Comparison of ENCODE assay signal across 10 mouse cellular contexts in genomic region chr15:102255547-102256255, GRCm38 (mm10). TPM values are rescaled to one million over a fixed set of nuclear protein-coding genes. Genes with fewer than 3 reads are reported as not detected.
A peak's percentile ranks its signal among the peaks of the same experiment; 100 is the strongest.
DNase-seq lines count a peak whose midpoint lies in the region; ATAC-seq and TF ChIP-seq lines count a peak whose summit lies in the region.
"Had no signal": no experiment of that assay in that cellular context is flagged by ENCODE, and none has a peak within 500 bp of the region (broad histone marks: within the 10 kb centered on the region; RNA-seq: fewer than 3 reads in every experiment).

No protein-coding gene starts in this region.

- intact Hi-C loops in left cerebral cortex, postnatal 36 days (cut with DNase I) = no loop called here

- TF ChIP-seq CTCF in midbrain, postnatal 0 days (IDR thresholded peaks at IDR 0.05) = no peak

- H3K9ac ChIP-seq in midbrain, postnatal 0 days (replicated peaks; ENCODE audit: low read length, poor library complexity, severe bottlenecking) = no peak overlapping the region
- H3K9ac ChIP-seq in midbrain, embryonic 16.5 days (ENCODE audit: low read depth, low read length) = no peak overlapping the region
- H3K9ac ChIP-seq in stomach, embryonic 15.5 days = 0 out of 2 replicates have a peak overlapping the region, but pooled peaks have one; percentile 6

- peak overlapping the region; percentile 95 for H3K4me2 ChIP-seq in midbrain, postnatal 0 days (ENCODE audit: low read depth, low read length, poor library complexity, severe bottlenecking)
- no peak overlapping the region for H3K4me2 ChIP-seq in midbrain, embryonic 16.5 days (ENCODE audit: low read length)
- peak overlapping the region; percentile 90 for H3K4me2 ChIP-seq in stomach, embryonic 15.5 days

- no peak overlapping the region for H3K27ac ChIP-seq in midbrain, postnatal 0 days (ENCODE audit: low read depth, low read length)
- no peak overlapping the region for H3K27ac ChIP-seq in midbrain, embryonic 16.5 days (ENCODE audit: low read length)
- H3K27ac ChIP-seq in limb, embryonic 10.5 days = peak overlapping the region; percentile 98
- H3K27ac ChIP-seq in stomach, embryonic 15.5 days = peak overlapping the region; percentile 35; the same call in 1 of the 2 replicates

- ATAC-seq in midbrain, postnatal 0 days (ENCODE audit: low FRiP score) = no peak
- ATAC-seq in midbrain, embryonic 16.5 days = no peak
- no peak for ATAC-seq in stomach, embryonic 15.5 days (ENCODE audit: insufficient read depth, low FRiP score, low read depth)

- peaks cover 5% of the 10 kb centered on the region; the same call in 1 of the 2 replicates for H3K27me3 ChIP-seq in midbrain, postnatal 0 days (ENCODE audit: insufficient read depth, low read length)
- peaks cover 36% of the 10 kb centered on the region for H3K27me3 ChIP-seq in midbrain, embryonic 16.5 days (ENCODE audit: control insufficient read depth, insufficient read depth, low read depth, low read length)
- no peaks in the 10 kb centered on the region; the same call in 1 of the 2 replicates for H3K27me3 ChIP-seq in limb, embryonic 10.5 days (ENCODE audit: low read depth, poor library complexity, severe bottlenecking)
- 0 out of 2 replicates have a peak, but pooled peaks cover 3% of the 10 kb centered on the region for H3K27me3 ChIP-seq in stomach, embryonic 15.5 days (replicated peaks)

- peak; percentile 43 for DNase-seq in cerebellum, adult 11-12 months
- DNase-seq in cerebellum, adult 18-20 months = no peak
- no peak for DNase-seq in midbrain, postnatal 0 days (ENCODE audit: low spot score)
- no peak for DNase-seq in limb, embryonic 10.5 days (ENCODE audit: low spot score)
- no peak for DNase-seq in MN1 (ENCODE audit: low spot score)
- no peak for DNase-seq in left cerebral cortex, postnatal 36 days (ENCODE audit: low spot score in 2 of 2)
- DNase-seq: adrenal gland, postnatal 36 days had no signal

- H3K4me3 ChIP-seq in midbrain, postnatal 0 days (ENCODE audit: low read depth, low read length) = no peak overlapping the region
- no peak overlapping the region for H3K4me3 ChIP-seq in midbrain, embryonic 16.5 days (ENCODE audit: low read depth, low read length)
- H3K4me3 ChIP-seq in limb, embryonic 10.5 days = peak overlapping the region; percentile 88
- H3K4me3 ChIP-seq in stomach, embryonic 15.5 days (replicated peaks) = peak overlapping the region; percentile 64

- no peaks in the 10 kb centered on the region for H3K9me3 ChIP-seq in midbrain, postnatal 0 days (ENCODE audit: low read length)
- no peaks in the 10 kb centered on the region for H3K9me3 ChIP-seq in midbrain, embryonic 16.5 days (replicated peaks; ENCODE audit: control insufficient read depth, low read length, poor library complexity, severe bottlenecking)
- H3K9me3 ChIP-seq in limb, embryonic 10.5 days (replicated peaks) = no peaks in the 10 kb centered on the region
- no peaks in the 10 kb centered on the region for H3K9me3 ChIP-seq in stomach, embryonic 15.5 days

- no peaks in the 10 kb centered on the region for H3K4me1 ChIP-seq in midbrain, postnatal 0 days (ENCODE audit: insufficient read depth, low read length)
- H3K4me1 ChIP-seq in midbrain, embryonic 16.5 days (ENCODE audit: control insufficient read depth, insufficient read depth, low read length) = peaks cover 9% of the 10 kb centered on the region
- H3K4me1 ChIP-seq in limb, embryonic 10.5 days = peaks cover 88% of the 10 kb centered on the region
- peaks cover 31% of the 10 kb centered on the region for H3K4me1 ChIP-seq in stomach, embryonic 15.5 days

- no peaks in the 10 kb centered on the region for H3K36me3 ChIP-seq in midbrain, postnatal 0 days (ENCODE audit: insufficient read depth, low read length)
- H3K36me3 ChIP-seq in midbrain, embryonic 16.5 days (ENCODE audit: control insufficient read depth, insufficient read depth, low read length) = no peaks in the 10 kb centered on the region
- peaks cover 48% of the 10 kb centered on the region for H3K36me3 ChIP-seq in limb, embryonic 10.5 days
- H3K36me3 ChIP-seq in stomach, embryonic 15.5 days = no peaks in the 10 kb centered on the region

- WGBS in midbrain, postnatal 0 days = 60% methylated on average over 12 of the region's 14 CpGs
- WGBS in midbrain, embryonic 16.5 days = 54% methylated on average over 14 of the region's 14 CpGs
- WGBS in limb, embryonic 10.5 days = 48% methylated on average over 14 of the region's 14 CpGs
- 44% methylated on average over 14 of the region's 14 CpGs for WGBS in stomach, embryonic 15.5 days

RNA-seq across cellular contexts. Expression of gene Rarg, which starts 1.6 kb away (rescaled TPM):
- total RNA-seq in midbrain, postnatal 0 days (2014; rRNA removed) = 4.4 and 12.6 TPM in 2 replicates
- polyA plus RNA-seq in midbrain, postnatal 0 days (2015; fragmentation: Nextera tagmentation; extraction: Ambion mirVana) = 3.9 and 4.2 TPM in 2 replicates
- 4.1 and 6.0 TPM in 2 replicates for polyA plus RNA-seq in midbrain, embryonic 16.5 days (2015; fragmentation: Nextera tagmentation; extraction: Ambion mirVana)
- 111 and 148 TPM in 2 replicates for polyA plus RNA-seq in limb, embryonic 10.5 days (2016; fragmentation: Nextera tagmentation; extraction: Ambion mirVana)
- 29.8 and 33.8 TPM in 2 replicates for polyA plus RNA-seq in stomach, embryonic 15.5 days (2015; fragmentation: Nextera tagmentation; extraction: Ambion mirVana)
- total RNA-seq in left cerebral cortex, postnatal 36 days (2021) = 10 to 100 TPM; 13.1 to 13.9 TPM

RNA-seq across cellular contexts. Expression of gene Gm9918, which starts 14.7 kb away (rescaled TPM):
- not detected in 2 replicates for total RNA-seq in midbrain, postnatal 0 days (2014; rRNA removed)
- not detected in 2 replicates for polyA plus RNA-seq in midbrain, postnatal 0 days (2015; fragmentation: Nextera tagmentation; extraction: Ambion mirVana)
- polyA plus RNA-seq in midbrain, embryonic 16.5 days (2015; fragmentation: Nextera tagmentation; extraction: Ambion mirVana) = not detected in 2 replicates
- polyA plus RNA-seq in limb, embryonic 10.5 days (2016; fragmentation: Nextera tagmentation; extraction: Ambion mirVana) = 1.1 and 1.4 TPM in 2 replicates
- polyA plus RNA-seq in stomach, embryonic 15.5 days (2015; fragmentation: Nextera tagmentation; extraction: Ambion mirVana) = 0.27 and 0.30 TPM in 2 replicates
- not detected for total RNA-seq in left cerebral cortex, postnatal 36 days (2021)
- total RNA-seq: adrenal gland, postnatal 36 days; liver, adult 2 months had no signal

RNA-seq across cellular contexts. Expression of gene Mfsd5, which starts 23.6 kb away (rescaled TPM):
- total RNA-seq in midbrain, postnatal 0 days (2014; rRNA removed) = 43.3 and 59.3 TPM in 2 replicates
- 63.5 and 67.3 TPM in 2 replicates for polyA plus RNA-seq in midbrain, postnatal 0 days (2015; fragmentation: Nextera tagmentation; extraction: Ambion mirVana)
- 58.7 and 59.8 TPM in 2 replicates for polyA plus RNA-seq in midbrain, embryonic 16.5 days (2015; fragmentation: Nextera tagmentation; extraction: Ambion mirVana)
- 69.5 and 76.5 TPM in 2 replicates for polyA plus RNA-seq in limb, embryonic 10.5 days (2016; fragmentation: Nextera tagmentation; extraction: Ambion mirVana)
- 66.3 and 66.4 TPM in 2 replicates for polyA plus RNA-seq in stomach, embryonic 15.5 days (2015; fragmentation: Nextera tagmentation; extraction: Ambion mirVana)
- total RNA-seq in left cerebral cortex, postnatal 36 days (2021) = 10 to 100 TPM; 40.9 to 43.9 TPM

RNA-seq across cellular contexts. Expression of gene Itgb7, which starts 24.0 kb away (rescaled TPM):
- 0.88 and 1.5 TPM in 2 replicates for total RNA-seq in midbrain, postnatal 0 days (2014; rRNA removed)
- 1.1 and 1.2 TPM in 2 replicates for polyA plus RNA-seq in midbrain, postnatal 0 days (2015; fragmentation: Nextera tagmentation; extraction: Ambion mirVana)
- 0.43 and 0.80 TPM in 2 replicates for polyA plus RNA-seq in midbrain, embryonic 16.5 days (2015; fragmentation: Nextera tagmentation; extraction: Ambion mirVana)
- polyA plus RNA-seq in limb, embryonic 10.5 days (2016; fragmentation: Nextera tagmentation; extraction: Ambion mirVana) = 1.2 and 1.5 TPM in 2 replicates
- 9.6 and 12.7 TPM in 2 replicates for polyA plus RNA-seq in stomach, embryonic 15.5 days (2015; fragmentation: Nextera tagmentation; extraction: Ambion mirVana)
- total RNA-seq in left cerebral cortex, postnatal 36 days (2021) = 1 to 10 TPM; 1.1 to 1.5 TPM

RNA-seq across cellular contexts. Expression of gene Espl1, which starts 40.4 kb away (rescaled TPM):
- total RNA-seq in midbrain, postnatal 0 days (2014; rRNA removed) = 2.7 and 4.5 TPM in 2 replicates
- 1.7 and 2.7 TPM in 2 replicates for polyA plus RNA-seq in midbrain, postnatal 0 days (2015; fragmentation: Nextera tagmentation; extraction: Ambion mirVana)
- polyA plus RNA-seq in midbrain, embryonic 16.5 days (2015; fragmentation: Nextera tagmentation; extraction: Ambion mirVana) = 4.0 and 4.7 TPM in 2 replicates
- polyA plus RNA-seq in limb, embryonic 10.5 days (2016; fragmentation: Nextera tagmentation; extraction: Ambion mirVana) = 60.6 and 63.5 TPM in 2 replicates
- 22.9 and 23.9 TPM in 2 replicates for polyA plus RNA-seq in stomach, embryonic 15.5 days (2015; fragmentation: Nextera tagmentation; extraction: Ambion mirVana)
- total RNA-seq in left cerebral cortex, postnatal 36 days (2021) = 1 to 10 TPM; 1.1 TPM

Comparison
In these comparisons a context has a peak if more than half of its experiments do, and no peak if none do; other contexts are left out.
1. H3K27ac ChIP-seq: peak in limb, embryonic 10.5 days (single experiment) and stomach, embryonic 15.5 days (single experiment); none in midbrain, postnatal 0 days (single experiment) and midbrain, embryonic 16.5 days (single experiment).
2. H3K4me3 ChIP-seq: peak in limb, embryonic 10.5 days (single experiment) and stomach, embryonic 15.5 days (single experiment); none in midbrain, postnatal 0 days (single experiment) and midbrain, embryonic 16.5 days (single experiment).